Mouse (Mus musculus): ENCODE measurements at regions not wholly inside any gene's neighbourhood (a gene's known extent, or its start where the extent isn't known, plus 50 kb on each side); places are given as distances from the start of the nearest gene placed in this dataset.
"Not testable (repeated sequence)": the region's sequence is repeated elsewhere in the genome, so short reads cannot be mapped to it uniquely, and the experiment has no call there.

GRCm38 (mm10) chr12:5955564-5955963, 580.1 kb upstream of the Klhl29 start:
- WGBS: 77% methylated on average over 5 of the region's 5 CpGs
- DNase-seq (ENCODE audit: low spot score): no peak

GRCm38 (mm10) chr12:5943346-5943925, 568.0 kb upstream of the Klhl29 start:
- no peak overlapping the region for H3K27ac ChIP-seq (replicated peaks)
- H3K4me2 ChIP-seq (replicated peaks; ENCODE audit: low read depth): no peak overlapping the region
- DNase-seq (ENCODE audit: low spot score): no peak
- 81% methylated on average over 11 of the region's 11 CpGs for WGBS
- H3K27me3 ChIP-seq (ENCODE audit: control insufficient read depth, insufficient read depth, low read length): no peaks in the 10 kb centered on the region
- no peak for TF ChIP-seq EP300 (optimal IDR thresholded peaks at IDR 0.05)
- no peak for TF ChIP-seq CTCF (IDR thresholded peaks at IDR 0.05; ENCODE audit: low read depth)
- H3K4me3 ChIP-seq (ENCODE audit: low read depth, low read length): no peak overlapping the region
- no peak overlapping the region for H3K9ac ChIP-seq (ENCODE audit: low read length)
- ATAC-seq (ENCODE audit: low FRiP score, low TSS enrichment): no peak
- H3K4me1 ChIP-seq (replicated peaks; ENCODE audit: control insufficient read depth, insufficient read depth): no peaks in the 10 kb centered on the region
- no peaks in the 10 kb centered on the region for H3K36me3 ChIP-seq (ENCODE audit: control insufficient read depth, insufficient read depth, low read length)
- H3K9me3 ChIP-seq (ENCODE audit: control insufficient read depth, low read length): no peaks in the 10 kb centered on the region

More at GRCm38 (mm10) chr12:5955564-5955963, 580.1 kb upstream of the Klhl29 start:
- H3K9me3 ChIP-seq (ENCODE audit: control insufficient read depth, low read length): no peaks in the 10 kb centered on the region
- no peak overlapping the region for H3K4me3 ChIP-seq (ENCODE audit: low read depth, low read length)
- no peak overlapping the region for H3K27ac ChIP-seq (replicated peaks)
- TF ChIP-seq CTCF (IDR thresholded peaks at IDR 0.05; ENCODE audit: low read depth) (no peak), EP300 (optimal IDR thresholded peaks at IDR 0.05) (no peak)
- no peak overlapping the region for H3K4me2 ChIP-seq (replicated peaks; ENCODE audit: low read depth)
- no peak for ATAC-seq (ENCODE audit: low FRiP score, low TSS enrichment)
- H3K36me3 ChIP-seq (ENCODE audit: control insufficient read depth, insufficient read depth, low read length): no peaks in the 10 kb centered on the region
- H3K4me1 ChIP-seq (replicated peaks; ENCODE audit: control insufficient read depth, insufficient read depth): no peaks in the 10 kb centered on the region
- H3K27me3 ChIP-seq (ENCODE audit: control insufficient read depth, insufficient read depth, low read length): no peaks in the 10 kb centered on the region
- no peak overlapping the region for H3K9ac ChIP-seq (ENCODE audit: low read length)

GRCm38 (mm10) chr12:5921262-5921661, 545.8 kb upstream of the Klhl29 start:
- Histone ChIP-seq H3K27ac (replicated peaks) (no peak overlapping the region), H3K9ac (ENCODE audit: low read length) (no peak overlapping the region), H3K4me2 (replicated peaks; ENCODE audit: low read depth) (no peak overlapping the region), H3K36me3 (ENCODE audit: control insufficient read depth, insufficient read depth, low read length) (no peaks in the 10 kb centered on the region), H3K27me3 (ENCODE audit: control insufficient read depth, insufficient read depth, low read length) (no peaks in the 10 kb centered on the region), H3K4me1 (replicated peaks; ENCODE audit: control insufficient read depth, insufficient read depth) (no peaks in the 10 kb centered on the region), H3K4me3 (ENCODE audit: low read depth, low read length) (no peak overlapping the region), H3K9me3 (ENCODE audit: control insufficient read depth, low read length) (no peaks in the 10 kb centered on the region)
- ATAC-seq (ENCODE audit: low FRiP score, low TSS enrichment): no peak
- TF ChIP-seq CTCF (IDR thresholded peaks at IDR 0.05; ENCODE audit: low read depth) (no peak), EP300 (optimal IDR thresholded peaks at IDR 0.05) (no peak)
- WGBS: 90% methylated on average over 1 of the region's 1 CpGs
- DNase-seq (ENCODE audit: low spot score): no peak

GRCm38 (mm10) chr12:5918030-5918429, 542.5 kb upstream of the Klhl29 start:
- Histone ChIP-seq H3K4me1 (replicated peaks; ENCODE audit: control insufficient read depth, insufficient read depth) (no peaks in the 10 kb centered on the region), H3K27me3 (ENCODE audit: control insufficient read depth, insufficient read depth, low read length) (no peaks in the 10 kb centered on the region), H3K4me3 (ENCODE audit: low read depth, low read length) (no peak overlapping the region), H3K9me3 (ENCODE audit: control insufficient read depth, low read length) (no peaks in the 10 kb centered on the region), H3K9ac (ENCODE audit: low read length) (no peak overlapping the region), H3K36me3 (ENCODE audit: control insufficient read depth, insufficient read depth, low read length) (no peaks in the 10 kb centered on the region), H3K4me2 (replicated peaks; ENCODE audit: low read depth) (no peak overlapping the region), H3K27ac (replicated peaks) (no peak overlapping the region)
- DNase-seq (ENCODE audit: low spot score): no peak
- TF ChIP-seq CTCF (IDR thresholded peaks at IDR 0.05; ENCODE audit: low read depth) (no peak), EP300 (optimal IDR thresholded peaks at IDR 0.05) (no peak)
- WGBS: 68% methylated on average over 1 of the region's 1 CpGs
- no peak for ATAC-seq (ENCODE audit: low FRiP score, low TSS enrichment)

GRCm38 (mm10) chr12:5906251-5906650, 530.8 kb upstream of the Klhl29 start:
- Histone ChIP-seq H3K27me3 (ENCODE audit: control insufficient read depth, insufficient read depth, low read length) (no peaks in the 10 kb centered on the region), H3K36me3 (ENCODE audit: control insufficient read depth, insufficient read depth, low read length) (no peaks in the 10 kb centered on the region), H3K4me1 (replicated peaks; ENCODE audit: control insufficient read depth, insufficient read depth) (no peaks in the 10 kb centered on the region), H3K9ac (ENCODE audit: low read length) (no peak overlapping the region), H3K9me3 (ENCODE audit: control insufficient read depth, low read length) (no peaks in the 10 kb centered on the region), H3K27ac (replicated peaks) (no peak overlapping the region), H3K4me2 (replicated peaks; ENCODE audit: low read depth) (no peak overlapping the region), H3K4me3 (ENCODE audit: low read depth, low read length) (no peak overlapping the region)
- ATAC-seq (ENCODE audit: low FRiP score, low TSS enrichment): no peak
- 36% methylated on average over 2 of the region's 2 CpGs for WGBS
- DNase-seq (ENCODE audit: low spot score): no peak
- no peak for TF ChIP-seq EP300 (optimal IDR thresholded peaks at IDR 0.05)
- TF ChIP-seq CTCF (IDR thresholded peaks at IDR 0.05; ENCODE audit: low read depth): no peak

- H3K9me3 ChIP-seq (ENCODE audit: control insufficient read depth, low read length): not testable (repeated sequence)
- WGBS: 57% methylated on average over 2 of the region's 3 CpGs
Observed at GRCm38 (mm10) chr12:5891786-5892185, 516.3 kb upstream of the Klhl29 start.

More at GRCm38 (mm10) chr12:5891786-5892185, 516.3 kb upstream of the Klhl29 start:
- not testable (repeated sequence) for H3K27me3 ChIP-seq (ENCODE audit: control insufficient read depth, insufficient read depth, low read length); DNase-seq (ENCODE audit: low spot score); H3K27ac ChIP-seq (replicated peaks); H3K9ac ChIP-seq (ENCODE audit: low read length); H3K4me3 ChIP-seq (ENCODE audit: low read depth, low read length); H3K4me1 ChIP-seq (replicated peaks; ENCODE audit: control insufficient read depth, insufficient read depth); H3K36me3 ChIP-seq (ENCODE audit: control insufficient read depth, insufficient read depth, low read length); ATAC-seq (ENCODE audit: low FRiP score, low TSS enrichment); H3K4me2 ChIP-seq (replicated peaks; ENCODE audit: low read depth)

Data from stomach, postnatal 0 days (tissue).